Mouse (Mus musculus) monocyte, adult 59 days (primary cell): ENCODE measurements around the gene Zfr. TPM values are rescaled to one million over a fixed set of nuclear protein-coding genes. Genes with fewer than 3 reads are reported as not detected.

Experiments
- total RNA-seq, 2 experiments: library from RNA; stranded (reverse); gene quantifications; one replicate each; pipeline ENCODE4 v1.2.4; 2023

The Zfr gene
- total RNA-seq, result 100 to 1,000 TPM; 102 to 114 TPM

GRCm38 (mm10) chr15:12117242-12118092 is at the start of gene Zfr:
Gene Zfr, plus strand, starts transcription at chr15:12117831.

GRCm38 (mm10) chr15:12204319-12205159 is 86.9 kb downstream of the Zfr start, which contains the start of gene Mtmr12:
Gene Mtmr12, plus strand, starts transcription at chr15:12205028.

Other genes with a start within 250 kb of the Zfr start
- gene Npr3, start 210.5 kb upstream of the Zfr start, total RNA-seq, result not detected
- gene Sub1, start 120.8 kb upstream of the Zfr start, total RNA-seq, result 100 to 1,000 TPM; 310 to 323 TPM
- gene Mtmr12, start 87.2 kb downstream of the Zfr start, total RNA-seq, result 10 to 100 TPM; 30.6 to 31.5 TPM
- 10 to 100 TPM; 98.2 to 99.2 TPM for gene Golph3, start 203.6 kb downstream of the Zfr start, total RNA-seq
- 1 to 10 TPM in 1 of 2 experiments, not detected in 1; 2.5 TPM for gene 1810049J17Rik, start 204.1 kb downstream of the Zfr start, total RNA-seq